Mouse (Mus musculus) G1E (cell line): Measurements from ENCODE around the gene Ddx18.

Experiments
- CTCF ChIP-seq: IDR thresholded peaks from 2 replicates; pipeline ENCODE4 v1.5.1; 2012; ENCODE audit warnings: low read depth, low read length, inconsistent platforms, mixed read lengths
- GATA1 ChIP-seq: IDR thresholded peaks from 2 replicates; pipeline ENCODE4 v1.6.1; 2012; ENCODE audit warnings: borderline replicate concordance, low read length, inconsistent platforms, mixed read lengths
- GATA2 ChIP-seq: IDR thresholded peaks from 2 replicates; pipeline ENCODE4 v1.6.1; 2012; ENCODE audit warnings: low read depth, low read length, inconsistent platforms, borderline replicate concordance
- TAL1 ChIP-seq: conservative IDR thresholded peaks from 2 replicates; pipeline ENCODE4 v1.6.1; 2012; ENCODE audit warnings: low read depth, low read length, inconsistent platforms, mixed read lengths

GRCm38 (mm10) chr1:121601084-121601483, 33.3 kb upstream of the Ddx18 start:
- peak; percentile 14; the same call in 1 of the 2 replicates for TF ChIP-seq CTCF
- TF ChIP-seq GATA1: no peak
- TF ChIP-seq TAL1: no peak
- TF ChIP-seq GATA2: no peak
